Mouse (Mus musculus): ENCODE measurements at regions not wholly inside any gene's neighbourhood (a gene's known extent, or its start where the extent isn't known, plus 50 kb on each side); places are given as distances from the start of the nearest gene placed in this dataset.

DNA sequence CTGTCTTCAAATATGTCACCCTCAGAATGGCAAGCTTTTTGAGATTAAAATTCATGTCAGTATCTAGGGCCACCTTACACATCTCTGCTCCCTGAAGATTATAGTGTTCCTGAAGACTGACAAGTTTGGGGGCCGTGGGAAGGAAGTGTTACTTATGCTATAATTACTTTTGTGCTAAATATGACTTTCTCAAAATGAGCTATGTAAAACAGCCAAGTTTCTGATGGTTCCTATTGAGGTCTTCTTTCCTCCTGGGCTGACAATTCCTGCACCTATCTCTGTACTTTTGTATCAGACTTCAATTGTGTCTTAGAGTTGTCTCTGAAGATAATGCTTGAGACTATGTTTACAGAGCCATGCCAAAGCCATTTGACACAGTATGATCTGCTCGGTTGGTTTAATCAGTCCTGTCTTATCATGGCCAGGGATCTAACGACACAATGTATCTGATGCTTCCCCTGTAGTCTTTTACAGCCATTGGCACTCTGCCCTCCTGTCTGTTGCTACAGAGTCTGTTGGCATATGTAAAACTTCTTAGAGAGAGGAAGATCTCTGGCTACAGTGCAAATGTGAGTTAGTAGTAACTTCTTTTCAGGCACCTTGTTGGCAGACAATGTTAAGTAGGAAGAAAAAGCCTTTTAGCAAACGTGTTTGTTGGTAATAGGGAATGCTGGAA lies 71.8 kb upstream of the Aco1 start:
- Histone ChIP-seq H3K4me3 (ENCODE audit: control insufficient read depth, insufficient read depth, low read length) (no peak overlapping the region), H3K36me3 (ENCODE audit: control insufficient read depth, insufficient read depth, low read length) (no peaks in the 10 kb centered on the region), H3K4me1 (replicated peaks; ENCODE audit: control insufficient read depth, insufficient read depth, low read length) (no peaks in the 10 kb centered on the region), H3K27me3 (ENCODE audit: control insufficient read depth, insufficient read depth, low read length) (no peaks in the 10 kb centered on the region), H3K27ac (ENCODE audit: control insufficient read depth, insufficient read depth, low read length) (no peak overlapping the region)
- no peak for TF ChIP-seq CTCF (IDR thresholded peaks at IDR 0.05; ENCODE audit: borderline replicate concordance, control insufficient read depth, extremely low read depth, insufficient read depth, low read length, poor library complexity)
- no peak for TF ChIP-seq POLR2A (IDR thresholded peaks at IDR 0.05; ENCODE audit: control insufficient read depth, extremely low read depth, insufficient read depth, low read length, poor library complexity)
- 71% methylated on average over 4 of the region's 4 CpGs for WGBS
- no peak for DNase-seq

DNA sequence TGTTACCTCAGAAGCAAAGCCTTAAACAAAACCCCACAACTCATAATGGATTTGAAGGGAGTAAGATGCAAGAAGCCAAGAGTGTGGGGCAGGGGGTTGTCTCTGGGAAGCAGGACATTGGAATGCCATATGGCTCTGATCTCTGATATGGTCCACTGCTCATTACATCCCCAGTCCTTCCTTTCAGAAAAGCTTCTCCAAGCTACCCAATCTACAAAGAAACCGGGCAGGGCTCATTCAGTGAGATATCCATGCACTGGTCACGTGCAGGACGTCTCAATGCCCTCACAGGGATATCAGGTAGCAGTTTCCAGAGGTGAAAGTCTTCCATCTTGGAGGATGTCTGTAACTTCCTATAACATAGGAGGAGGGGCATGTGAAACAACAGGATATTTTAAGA lies 61.8 kb upstream of the Aco1 start:
- DNase-seq = no peak
- no peak overlapping the region for H3K4me3 ChIP-seq (ENCODE audit: control insufficient read depth, insufficient read depth, low read length)
- H3K4me1 ChIP-seq (replicated peaks; ENCODE audit: control insufficient read depth, insufficient read depth, low read length) = no peaks in the 10 kb centered on the region
- H3K27ac ChIP-seq (ENCODE audit: control insufficient read depth, insufficient read depth, low read length) = no peak overlapping the region
- no peaks in the 10 kb centered on the region for H3K27me3 ChIP-seq (ENCODE audit: control insufficient read depth, insufficient read depth, low read length)
- WGBS = 75% methylated on average over 3 of the region's 3 CpGs
- H3K36me3 ChIP-seq (ENCODE audit: control insufficient read depth, insufficient read depth, low read length) = no peaks in the 10 kb centered on the region
- TF ChIP-seq CTCF (IDR thresholded peaks at IDR 0.05; ENCODE audit: borderline replicate concordance, control insufficient read depth, extremely low read depth, insufficient read depth, low read length, poor library complexity) (no peak), POLR2A (IDR thresholded peaks at IDR 0.05; ENCODE audit: control insufficient read depth, extremely low read depth, insufficient read depth, low read length, poor library complexity) (no peak)

DNA sequence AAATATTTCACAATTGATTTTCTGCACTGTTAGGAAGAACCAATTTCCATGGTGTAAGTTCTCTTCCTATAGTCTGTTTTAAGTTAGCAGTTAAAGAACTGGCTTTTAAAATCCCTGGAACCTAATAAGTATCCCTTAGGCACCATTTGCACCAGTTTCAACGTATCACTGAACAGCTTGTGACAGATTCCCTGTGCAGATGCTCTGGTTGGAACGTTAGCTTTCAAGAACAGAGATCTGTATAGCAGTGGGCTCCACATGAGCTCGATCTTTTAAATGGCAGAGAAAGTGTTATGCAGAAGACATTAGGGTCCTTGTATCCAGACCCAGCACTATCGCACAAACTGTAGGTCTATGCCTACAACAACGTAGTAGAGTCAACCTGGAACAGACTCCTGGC lies 52.6 kb upstream of the Aco1 start:
- H3K27ac ChIP-seq (ENCODE audit: control insufficient read depth, insufficient read depth, low read length) = no peak overlapping the region
- H3K36me3 ChIP-seq (ENCODE audit: control insufficient read depth, insufficient read depth, low read length) = no peaks in the 10 kb centered on the region
- 87% methylated on average over 5 of the region's 5 CpGs for WGBS
- no peak for TF ChIP-seq CTCF (IDR thresholded peaks at IDR 0.05; ENCODE audit: borderline replicate concordance, control insufficient read depth, extremely low read depth, insufficient read depth, low read length, poor library complexity)
- no peak for TF ChIP-seq POLR2A (IDR thresholded peaks at IDR 0.05; ENCODE audit: control insufficient read depth, extremely low read depth, insufficient read depth, low read length, poor library complexity)
- H3K4me3 ChIP-seq (ENCODE audit: control insufficient read depth, insufficient read depth, low read length) = no peak overlapping the region
- no peaks in the 10 kb centered on the region for H3K4me1 ChIP-seq (replicated peaks; ENCODE audit: control insufficient read depth, insufficient read depth, low read length)
- H3K27me3 ChIP-seq (ENCODE audit: control insufficient read depth, insufficient read depth, low read length) = no peaks in the 10 kb centered on the region
- no peak for DNase-seq
